13 mouse cellular contexts compared by ENCODE assay signal in the genomic region with DNA sequence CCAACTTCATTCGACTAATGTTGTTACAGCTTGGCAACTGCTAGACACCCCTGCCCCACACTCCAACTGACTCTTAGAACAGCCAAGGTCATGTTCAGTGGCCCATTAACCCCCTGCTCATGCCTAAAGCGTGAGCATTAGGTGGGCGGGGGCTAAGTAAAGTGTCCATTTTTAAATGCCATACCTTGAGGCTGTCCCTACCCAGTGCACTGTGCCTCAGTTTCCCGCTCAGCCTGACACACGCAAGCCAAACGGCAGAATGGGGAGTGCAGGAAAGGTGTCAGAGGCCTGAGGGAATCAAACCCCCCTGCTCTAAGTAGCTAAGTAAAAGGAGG. TPM values are rescaled to one million over a fixed set of nuclear protein-coding genes. Genes with fewer than 3 reads are reported as not detected.
DNase-seq lines count a peak whose midpoint lies in the region; ATAC-seq lines count a peak whose summit lies in the region.
"Had no signal": no experiment of that assay in that cellular context is flagged by ENCODE, and none has a peak within 500 bp of the region (broad histone marks: within the 10 kb centered on the region; RNA-seq: fewer than 3 reads in every experiment).

No protein-coding gene starts in this region.

- no peak overlapping the region for H3K4me2 ChIP-seq in lung, embryonic 16.5 days (ENCODE audit: low read depth, low read length)
- peak overlapping the region; percentile 35 for H3K4me2 ChIP-seq in forebrain, embryonic 13.5 days
- peak overlapping the region; percentile 18 for H3K4me2 ChIP-seq in limb, embryonic 12.5 days
- H3K4me2 ChIP-seq in stomach, embryonic 14.5 days (replicated peaks; ENCODE audit: low read depth, low read length) = 0 out of 2 replicates have a peak overlapping the region, but pooled peaks have one; percentile 3
- H3K4me2 ChIP-seq: embryonic facial prominence, embryonic 15.5 days; lung, embryonic 14.5 days had no signal

- H3K27ac ChIP-seq in lung, embryonic 16.5 days (ENCODE audit: low read length) = no peak overlapping the region
- H3K27ac ChIP-seq in forebrain, embryonic 13.5 days = peak overlapping the region; percentile 84
- H3K27ac ChIP-seq in limb, embryonic 12.5 days = peak overlapping the region; percentile 70
- H3K27ac ChIP-seq in stomach, embryonic 14.5 days (ENCODE audit: low read length) = no peak overlapping the region
- H3K27ac ChIP-seq: embryonic facial prominence, embryonic 15.5 days; gastrocnemius, adult 2 months had no signal

- H3K36me3 ChIP-seq in lung, embryonic 16.5 days (ENCODE audit: control insufficient read depth, insufficient read depth, low read length) = no peaks in the 10 kb centered on the region
- H3K36me3 ChIP-seq in forebrain, embryonic 13.5 days (ENCODE audit: poor library complexity, severe bottlenecking) = no peaks in the 10 kb centered on the region
- H3K36me3 ChIP-seq in limb, embryonic 12.5 days = no peaks in the 10 kb centered on the region
- no peaks in the 10 kb centered on the region for H3K36me3 ChIP-seq in stomach, embryonic 14.5 days (ENCODE audit: control insufficient read depth, insufficient read depth, low read length)
- H3K36me3 ChIP-seq: embryonic facial prominence, embryonic 15.5 days; G1E had no signal

- ATAC-seq in lung, embryonic 16.5 days (ENCODE audit: low read depth) = peak; percentile 15; the same call in 1 of the 2 replicates
- no peak for ATAC-seq in forebrain, embryonic 13.5 days
- 0 out of 2 replicates have a peak, but pooled peaks have one; percentile 34 for ATAC-seq in limb, embryonic 12.5 days (ENCODE audit: insufficient number of reproducible peaks, insufficient read depth, low FRiP score, low TSS enrichment, low read depth)
- ATAC-seq in stomach, embryonic 14.5 days (ENCODE audit: insufficient number of reproducible peaks, insufficient read depth, low FRiP score, low read depth) = 0 out of 2 replicates have a peak, but pooled peaks have one; percentile 42
- ATAC-seq in inflammation-experienced regulatory T-cells, adult 6 months = no peak

- no peaks in the 10 kb centered on the region for H3K9me3 ChIP-seq in lung, embryonic 16.5 days (ENCODE audit: control insufficient read depth, low read length)
- no peaks in the 10 kb centered on the region for H3K9me3 ChIP-seq in forebrain, embryonic 13.5 days (replicated peaks)
- H3K9me3 ChIP-seq in limb, embryonic 12.5 days = no peaks in the 10 kb centered on the region
- no peaks in the 10 kb centered on the region for H3K9me3 ChIP-seq in stomach, embryonic 14.5 days (ENCODE audit: control insufficient read depth, low read depth, low read length)
- H3K9me3 ChIP-seq: embryonic facial prominence, embryonic 15.5 days; G1E had no signal

- H3K4me3 ChIP-seq in lung, embryonic 16.5 days (ENCODE audit: low read length) = no peak overlapping the region
- H3K4me3 ChIP-seq in forebrain, embryonic 13.5 days = no peak overlapping the region
- no peak overlapping the region for H3K4me3 ChIP-seq in limb, embryonic 12.5 days (replicated peaks)
- H3K4me3 ChIP-seq in stomach, embryonic 14.5 days (ENCODE audit: low read depth, low read length) = no peak overlapping the region
- H3K4me3 ChIP-seq: embryonic facial prominence, embryonic 15.5 days; gastrocnemius, adult 2 months had no signal

- peaks cover 10% of the 10 kb centered on the region for H3K4me1 ChIP-seq in lung, embryonic 16.5 days (replicated peaks; ENCODE audit: control insufficient read depth, insufficient read depth, low read length)
- peaks cover 44% of the 10 kb centered on the region for H3K4me1 ChIP-seq in forebrain, embryonic 13.5 days
- H3K4me1 ChIP-seq in limb, embryonic 12.5 days (replicated peaks) = peaks cover 37% of the 10 kb centered on the region
- H3K4me1 ChIP-seq in stomach, embryonic 14.5 days (ENCODE audit: control insufficient read depth, insufficient read depth, low read length) = peaks cover 11% of the 10 kb centered on the region

- 48% methylated on average over 6 of the region's 6 CpGs for WGBS in lung, embryonic 16.5 days
- 15% methylated on average over 6 of the region's 6 CpGs for WGBS in forebrain, embryonic 13.5 days
- WGBS in limb, embryonic 12.5 days = 22% methylated on average over 6 of the region's 6 CpGs
- 45% methylated on average over 6 of the region's 6 CpGs for WGBS in stomach, embryonic 14.5 days

- no peaks in the 10 kb centered on the region for H3K27me3 ChIP-seq in lung, embryonic 16.5 days (ENCODE audit: control insufficient read depth, insufficient read depth, low read depth, low read length)
- H3K27me3 ChIP-seq in forebrain, embryonic 13.5 days = no peaks in the 10 kb centered on the region
- H3K27me3 ChIP-seq in limb, embryonic 12.5 days = no peaks in the 10 kb centered on the region
- no peaks in the 10 kb centered on the region for H3K27me3 ChIP-seq in stomach, embryonic 14.5 days (ENCODE audit: control insufficient read depth, insufficient read depth, low read length)
- H3K27me3 ChIP-seq: embryonic facial prominence, embryonic 15.5 days had no signal

- H3K9ac ChIP-seq in lung, embryonic 16.5 days (ENCODE audit: low read length) = no peak overlapping the region
- peak overlapping the region; percentile 27; the same call in 1 of the 2 replicates for H3K9ac ChIP-seq in forebrain, embryonic 13.5 days
- no peak overlapping the region for H3K9ac ChIP-seq in limb, embryonic 12.5 days (replicated peaks)
- no peak overlapping the region for H3K9ac ChIP-seq in stomach, embryonic 14.5 days (replicated peaks; ENCODE audit: low read depth, low read length)
- H3K9ac ChIP-seq: embryonic facial prominence, embryonic 15.5 days; lung, embryonic 14.5 days had no signal

- DNase-seq in lung, postnatal 36 days = no peak
- no peak for DNase-seq in c-Kit-positive CD71-positive TER-119-positive erythroid progenitor cells, embryonic 14.5 days (ENCODE audit: low spot score)
- DNase-seq in spleen, postnatal 4 days (ENCODE audit: low spot score in 2 of 2) = no peak
- DNase-seq: gastrocnemius, adult 2 months had no signal

RNA-seq across cellular contexts. Expression of a gene that starts 12.6 kb away (rescaled TPM):
- 137 and 147 TPM in 2 replicates for polyA plus RNA-seq in lung, embryonic 16.5 days (2015; fragmentation: Nextera tagmentation; extraction: Ambion mirVana)
- polyA plus RNA-seq in forebrain, embryonic 13.5 days (2015; fragmentation: Nextera tagmentation; extraction: Ambion mirVana) = 10.4 and 10.6 TPM in 2 replicates
- polyA plus RNA-seq in limb, embryonic 12.5 days (2016; fragmentation: Nextera tagmentation; extraction: Ambion mirVana) = 36.7 and 44.9 TPM in 2 replicates
- 35.3 and 37.9 TPM in 2 replicates for polyA plus RNA-seq in stomach, embryonic 14.5 days (2014; fragmentation: Nextera tagmentation; extraction: Ambion mirVana)
- polyA plus RNA-seq in inflammation-experienced regulatory T-cells, adult 6 months (2017; shearing (Covaris generic)) = 10 to 100 TPM in 2 of 3 experiments, 1 to 10 TPM in 1; 9.1 to 16.3 (median 15.5) TPM

RNA-seq across cellular contexts. Expression of a gene that starts 13.7 kb away (rescaled TPM):
- polyA plus RNA-seq in lung, embryonic 16.5 days (2015; fragmentation: Nextera tagmentation; extraction: Ambion mirVana) = 0.31 and 0.64 TPM in 2 replicates
- 0.19 and 0.26 TPM in 2 replicates for polyA plus RNA-seq in forebrain, embryonic 13.5 days (2015; fragmentation: Nextera tagmentation; extraction: Ambion mirVana)
- 0.15 and 0.18 TPM in 2 replicates for polyA plus RNA-seq in limb, embryonic 12.5 days (2016; fragmentation: Nextera tagmentation; extraction: Ambion mirVana)
- polyA plus RNA-seq in stomach, embryonic 14.5 days (2014; fragmentation: Nextera tagmentation; extraction: Ambion mirVana) = 0.25 and 0.26 TPM in 2 replicates
- not detected for polyA plus RNA-seq in inflammation-experienced regulatory T-cells, adult 6 months (2017; shearing (Covaris generic))
- polyA plus RNA-seq: G1E; small intestine, adult 2 months had no signal

RNA-seq across cellular contexts. Expression of a gene that starts 42.1 kb away (rescaled TPM):
- 0.21 and 0.43 TPM in 2 replicates for polyA plus RNA-seq in lung, embryonic 16.5 days (2015; fragmentation: Nextera tagmentation; extraction: Ambion mirVana)
- polyA plus RNA-seq in forebrain, embryonic 13.5 days (2015; fragmentation: Nextera tagmentation; extraction: Ambion mirVana) = 0.14 TPM in 1 of 2 replicates, not detected in the other
- 0.06 and 0.09 TPM in 2 replicates for polyA plus RNA-seq in limb, embryonic 12.5 days (2016; fragmentation: Nextera tagmentation; extraction: Ambion mirVana)
- 0.07 and 0.32 TPM in 2 replicates for polyA plus RNA-seq in stomach, embryonic 14.5 days (2014; fragmentation: Nextera tagmentation; extraction: Ambion mirVana)
- polyA plus RNA-seq in inflammation-experienced regulatory T-cells, adult 6 months (2017; shearing (Covaris generic)) = under 1 TPM in 1 of 3 experiments, not detected in 2; 0.16 TPM
- polyA plus RNA-seq: G1E had no signal

Comparison
In these comparisons a context has a peak if more than half of its experiments do, and no peak if none do; other contexts are left out.
1. ATAC-seq: peak in lung, embryonic 16.5 days (single experiment), limb, embryonic 12.5 days (single experiment) and stomach, embryonic 14.5 days (single experiment); none in forebrain, embryonic 13.5 days (single experiment) and inflammation-experienced regulatory T-cells, adult 6 months (single experiment).
2. H3K27ac ChIP-seq: peak in forebrain, embryonic 13.5 days (single experiment) and limb, embryonic 12.5 days (single experiment); none in lung, embryonic 16.5 days (single experiment) and stomach, embryonic 14.5 days (single experiment).